Mouse (Mus musculus) limb, embryonic 14.5 days (tissue): ENCODE results near the gene Smco3. TPM values are rescaled to one million over a fixed set of nuclear protein-coding genes. Genes with fewer than 3 reads are reported as not detected.

Experiments
- ATAC-seq: fragments of 200-750 bp; cut with Nextera tagmentation; 2 replicates; pipeline ENCODE4 v1.8.0; 2017; ENCODE audit warnings: low read depth, moderate number of reproducible peaks, moderate TSS enrichment; ENCODE audit not compliant: low FRiP score
- DNase-seq: peaks from one replicate; pipeline ENCODE4 v3.0.0-alpha.2; 2015; ENCODE audit warnings: low spot score
- H3K27ac ChIP-seq: fragments of 300-500 bp; sonication (generic); replicated peaks from 2 replicates; pipeline ENCODE4 v1.5.1; 2014; ENCODE audit warnings: low read depth, mild to moderate bottlenecking, low read length, moderate library complexity, mixed read lengths
- H3K27me3 ChIP-seq: fragments of 300-500 bp; sonication (generic); 2 replicates; pipeline ENCODE4 v1.6.1; 2014; ENCODE audit warnings: low read length, mixed read lengths; ENCODE audit not compliant: control insufficient read depth, insufficient read depth
- H3K36me3 ChIP-seq: fragments of 300-500 bp; sonication (generic); 2 replicates; pipeline ENCODE4 v1.6.1; 2014; ENCODE audit warnings: mild to moderate bottlenecking, low read length, moderate library complexity, mixed read lengths; ENCODE audit not compliant: control insufficient read depth, insufficient read depth
- H3K4me1 ChIP-seq: fragments of 300-500 bp; sonication (generic); 2 replicates; pipeline ENCODE4 v1.6.1; 2014; ENCODE audit warnings: antibody characterized with exemption, low read length, mixed read lengths; ENCODE audit not compliant: control insufficient read depth, insufficient read depth
- H3K4me2 ChIP-seq: fragments of 300-500 bp; sonication (generic); replicated peaks from 2 replicates; pipeline ENCODE4 v1.6.1; 2014; ENCODE audit warnings: low read depth, mild to moderate bottlenecking, low read length, moderate library complexity; ENCODE audit not compliant: severe bottlenecking
- H3K4me3 ChIP-seq: fragments of 300-500 bp; sonication (generic); replicated peaks from 2 replicates; pipeline ENCODE4 v1.5.1; 2014; ENCODE audit warnings: low read length
- H3K9ac ChIP-seq: fragments of 300-500 bp; sonication (generic); 2 replicates; pipeline ENCODE4 v1.6.1; 2014; ENCODE audit warnings: mild to moderate bottlenecking, low read depth, low read length, moderate library complexity; ENCODE audit not compliant: severe bottlenecking
- H3K9me3 ChIP-seq: fragments of 300-500 bp; sonication (generic); 2 replicates; pipeline ENCODE4 v1.6.1; 2016; ENCODE audit warnings: low read length; ENCODE audit not compliant: control insufficient read depth
- POLR2A ChIP-seq: fragments of 200-500 bp; IDR thresholded peaks from 2 replicates; pipeline ENCODE4 v1.8.0; 2012; ENCODE audit warnings: inconsistent platforms, mild to moderate bottlenecking, moderate library complexity, borderline replicate concordance; ENCODE audit not compliant: insufficient read depth, insufficient read length; ENCODE audit errors: extremely low read depth
- WGBS: fragments of 180-500 bp; shearing (Covaris S2); extraction: QIAGEN DNeasy Blood & Tissue Kit; methylation state at CpG from one replicate; pipeline ENCODE4 v1.1.7; 2014; 5-methylcytosine and 5-hydroxymethylcytosine counted together
- polyA plus RNA-seq, 2 experiments: library from polyadenylated mRNA; depleted of rRNA in 1 of 2; stranded (reverse) in 1 of 2; unstranded in 1 of 2; fragments of >200 nt; fragmentation: Nextera tagmentation in 1 of 2; extraction: Ambion mirVana in 1 of 2; gene quantifications; 2 replicates each; pipeline versions ENCODE4 v1.2.1 to v1.2.3; 2012 to 2014

Smco3 gene
- polyA plus RNA-seq, 2 experiments: 0.97 to 1.4 TPM

GRCm38 (mm10) chr6:136828681-136829080, 6.6 kb downstream of the Smco3 start:
- Histone ChIP-seq H3K4me3 (peak overlapping the region; percentile 100), H3K9ac (peak overlapping the region; percentile 55), H3K27ac (peak overlapping the region; percentile 82), H3K36me3 (peaks cover 19% of the 10 kb centered on the region), H3K4me1 (0 out of 2 replicates have a peak, but pooled peaks cover 3% of the 10 kb centered on the region), H3K27me3 (no peaks in the 10 kb centered on the region), H3K4me2 (peak overlapping the region; percentile 50), H3K9me3 (no peaks in the 10 kb centered on the region)
- DNase-seq (no peak), ATAC-seq (no peak)
- TF ChIP-seq POLR2A: no peak
- 33% methylated on average over 4 of the region's 4 CpGs for WGBS

GRCm38 (mm10) chr6:136827881-136828561, 7.2 kb downstream of the Smco3 start, which contains the start of gene Wbp11:
Gene Wbp11, minus strand, starts transcription at chr6:136828233.
- H3K36me3 ChIP-seq: peaks cover 23% of the 10 kb centered on the region
- peak within 1 kb of the TSS; percentile 99 for H3K9ac ChIP-seq
- H3K4me2 ChIP-seq: peak within 1 kb of the TSS; percentile 61
- H3K27me3 ChIP-seq: no peaks in the 10 kb centered on the region
- 0 out of 2 replicates have a peak, but pooled peaks cover 3% of the 10 kb centered on the region for H3K4me1 ChIP-seq
- TF ChIP-seq POLR2A: peak; percentile 91; the same call in 1 of the 2 replicates
- ATAC-seq (peak; percentile 100), DNase-seq (peak; percentile 99)
- H3K27ac ChIP-seq: peak within 1 kb of the TSS; percentile 82
- under 1% methylated on average over 40 of the region's 45 CpGs for WGBS
- no peaks in the 10 kb centered on the region for H3K9me3 ChIP-seq
- peak within 1 kb of the TSS; percentile 100 for H3K4me3 ChIP-seq

GRCm38 (mm10) chr6:136827516-136827880, 7.8 kb downstream of the Smco3 start, which contains the start of gene BC049715:
Gene BC049715, plus strand, starts transcription at chr6:136827626.
- H3K36me3 ChIP-seq: peaks cover 28% of the 10 kb centered on the region
- DNase-seq (no peak), ATAC-seq (no peak)
- H3K4me2 ChIP-seq: peak within 1 kb of the TSS; percentile 61
- H3K27ac ChIP-seq: peak within 1 kb of the TSS; percentile 82
- H3K9me3 ChIP-seq: no peaks in the 10 kb centered on the region
- TF ChIP-seq POLR2A: no peak
- H3K4me3 ChIP-seq: peak within 1 kb of the TSS; percentile 100
- no peaks in the 10 kb centered on the region for H3K27me3 ChIP-seq
- 0 out of 2 replicates have a peak, but pooled peaks cover 3% of the 10 kb centered on the region for H3K4me1 ChIP-seq
- H3K9ac ChIP-seq: peak within 1 kb of the TSS; percentile 99
- under 1% methylated on average over 33 of the region's 34 CpGs for WGBS

- no peaks in the 10 kb centered on the region for H3K27me3 ChIP-seq
- TF ChIP-seq POLR2A: no peak
- peaks cover 31% of the 10 kb centered on the region for H3K36me3 ChIP-seq
- WGBS: 12% methylated on average over 7 of the region's 7 CpGs
- H3K4me1 ChIP-seq: 0 out of 2 replicates have a peak, but pooled peaks cover 3% of the 10 kb centered on the region
- H3K4me3 ChIP-seq: peak overlapping the region; percentile 100
- peak overlapping the region; percentile 99 for H3K9ac ChIP-seq
- DNase-seq (no peak), ATAC-seq (no peak)
- H3K4me2 ChIP-seq: peak overlapping the region; percentile 61
- H3K27ac ChIP-seq: no peak overlapping the region
- H3K9me3 ChIP-seq: no peaks in the 10 kb centered on the region
Measured at GRCm38 (mm10) chr6:136827116-136827515, 8.1 kb downstream of the Smco3 start.

- H3K9ac ChIP-seq: no peak overlapping the region
- no peak for TF ChIP-seq POLR2A
- H3K27ac ChIP-seq: no peak overlapping the region
- DNase-seq (no peak), ATAC-seq (no peak)
- H3K9me3 ChIP-seq: no peaks in the 10 kb centered on the region
- H3K4me1 ChIP-seq: 0 out of 2 replicates have a peak, but pooled peaks cover 3% of the 10 kb centered on the region
- no peaks in the 10 kb centered on the region for H3K27me3 ChIP-seq
- WGBS: 92% methylated on average over 8 of the region's 8 CpGs
- peaks cover 52% of the 10 kb centered on the region for H3K36me3 ChIP-seq
- no peak overlapping the region for H3K4me2 ChIP-seq
- H3K4me3 ChIP-seq: no peak overlapping the region
Measured at GRCm38 (mm10) chr6:136824987-136825386, 10.3 kb downstream of the Smco3 start.
